Mouse (Mus musculus) kidney, postnatal 36 days (tissue): Measurements from ENCODE around the gene Galntl5.
"Not testable (repeated sequence)": the region's sequence is repeated elsewhere in the genome, so short reads cannot be mapped to it uniquely, and the experiment has no call there.

Source experiments
- DNase-seq, 2 experiments: peaks; one replicate each; pipeline ENCODE4 v3.0.0; 2021 to 2022; ENCODE audit warnings: mixed read lengths in 2 of 2

Galntl5 gene

DNA sequence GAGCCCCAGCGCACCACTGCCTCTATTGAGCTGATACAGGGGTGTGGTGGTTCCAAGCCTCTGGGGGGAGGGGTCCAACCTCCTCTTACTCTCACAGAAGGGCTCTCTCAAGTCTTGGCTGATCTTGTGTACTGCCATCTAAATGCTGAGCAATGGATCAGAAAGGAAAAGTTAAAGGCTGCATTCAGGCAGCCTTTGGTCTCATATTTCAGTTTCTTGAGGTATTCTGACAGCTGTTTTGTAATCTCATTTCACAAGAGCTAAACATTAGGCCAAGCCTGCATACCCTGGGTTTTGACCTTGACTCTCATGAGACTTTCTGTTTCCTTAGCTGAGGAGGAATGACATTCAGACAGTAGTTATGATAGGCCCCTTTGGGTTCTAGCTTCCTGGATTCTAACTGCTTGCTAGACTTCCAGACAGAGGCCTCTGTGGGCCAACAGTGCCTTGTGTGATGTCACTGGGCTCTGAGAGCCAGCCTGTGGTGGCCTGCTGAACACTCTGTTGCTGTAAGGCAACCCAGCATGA is at the start of gene Galntl5:
TSS of gene Galntl5 (plus strand) at position 457 of the 528 bp plus-strand sequence.
- peak; percentile 46 to 61 for DNase-seq

- peak; percentile 59 to 65 for DNase-seq
Observed at GRCm38 (mm10) chr5:25146705-25147104, 34.6 kb upstream of the Galntl5 start.

DNA sequence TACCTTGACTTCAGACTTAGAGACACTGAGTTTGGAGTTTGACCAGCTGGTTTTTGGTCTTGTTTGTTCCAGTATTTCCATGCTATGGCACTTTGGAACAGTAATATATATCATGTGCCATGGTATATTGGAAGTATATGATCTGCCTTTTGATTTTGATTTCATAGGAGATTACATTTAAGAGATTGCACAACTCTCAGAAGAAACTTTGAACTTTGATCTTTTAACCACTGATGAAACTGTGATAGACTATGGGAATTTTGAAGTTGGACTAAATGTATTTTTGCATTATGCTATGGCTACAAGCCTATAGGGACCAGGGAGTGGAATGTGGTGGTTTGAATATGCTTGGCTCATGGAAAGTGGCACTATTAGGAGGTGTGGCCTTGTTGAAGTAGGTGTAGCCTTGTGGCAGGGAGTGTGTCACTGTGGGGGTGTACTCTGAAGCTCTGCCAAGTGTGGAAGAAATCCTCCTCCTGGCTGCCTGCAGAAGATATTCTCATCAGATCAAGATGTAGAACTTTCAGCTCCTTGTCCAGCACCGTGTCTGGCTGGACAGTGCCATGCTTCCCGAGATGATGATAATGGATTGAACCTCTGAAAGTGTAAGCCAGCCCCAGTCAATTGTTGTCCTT is 31.8 kb upstream of the Galntl5 start:
- no peak for DNase-seq

DNA sequence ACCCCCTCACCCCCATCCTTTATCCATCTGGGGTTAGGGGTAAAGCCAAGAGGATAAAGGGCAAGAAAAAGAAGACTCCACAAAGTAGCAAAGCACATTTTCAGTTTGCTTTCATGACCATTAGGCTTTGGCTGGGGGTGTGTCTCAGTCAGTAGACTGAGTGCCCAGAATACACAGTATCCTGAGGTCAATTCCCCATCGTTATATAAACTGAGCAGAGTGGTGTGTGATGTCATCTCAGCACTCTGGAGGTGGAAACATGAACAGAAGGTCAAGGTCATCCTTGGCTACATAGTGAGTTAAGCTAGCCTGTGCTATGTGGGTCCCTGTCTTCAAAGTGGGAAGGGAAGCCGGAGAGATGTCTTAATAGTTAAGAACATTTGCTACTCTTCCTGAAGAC is 27.8 kb upstream of the Galntl5 start:
- DNase-seq, result no peak

DNA sequence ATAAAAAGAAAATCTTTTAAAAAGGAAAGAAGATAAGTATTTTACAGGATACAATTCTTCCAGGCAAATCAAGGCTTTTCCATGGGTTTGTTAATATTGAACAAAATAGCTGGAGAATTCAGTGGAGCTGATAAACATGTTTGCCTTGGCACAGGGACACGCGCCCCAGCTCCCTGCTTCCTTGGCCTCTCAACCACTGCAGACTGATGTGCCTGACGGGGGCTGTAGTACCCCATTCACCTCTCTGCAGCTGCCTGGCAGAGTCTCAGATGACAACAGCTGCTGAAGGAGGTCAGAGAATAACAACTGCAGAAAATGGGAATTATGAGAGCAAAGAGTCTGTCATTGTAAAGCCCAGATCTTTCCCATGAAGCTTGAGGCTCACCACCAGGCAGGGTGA is 27.3 kb upstream of the Galntl5 start:
- DNase-seq, result no peak

DNA sequence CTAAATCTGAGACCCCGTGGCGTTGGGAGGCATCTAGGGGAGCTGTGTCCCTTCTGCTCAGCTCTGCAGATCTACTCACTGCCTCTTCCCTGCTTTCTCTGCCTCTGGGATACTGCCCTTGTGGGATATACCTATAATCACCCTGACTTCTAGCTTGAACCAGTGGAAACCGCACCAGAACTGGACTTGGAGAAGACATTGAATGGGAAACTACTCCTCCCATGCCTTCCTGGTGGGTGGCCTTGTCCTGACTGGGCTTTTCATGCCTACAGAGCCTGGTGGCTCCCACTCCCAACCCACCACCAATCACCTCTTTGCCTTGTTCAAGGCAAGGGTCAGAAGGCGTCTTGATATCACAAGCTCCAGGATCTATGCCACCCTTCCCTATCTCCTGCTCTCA is 26.4 kb upstream of the Galntl5 start:
- no peak for DNase-seq

GRCm38 (mm10) chr5:25155351-25155750 is 25.9 kb upstream of the Galntl5 start:
- no peak for DNase-seq

DNA sequence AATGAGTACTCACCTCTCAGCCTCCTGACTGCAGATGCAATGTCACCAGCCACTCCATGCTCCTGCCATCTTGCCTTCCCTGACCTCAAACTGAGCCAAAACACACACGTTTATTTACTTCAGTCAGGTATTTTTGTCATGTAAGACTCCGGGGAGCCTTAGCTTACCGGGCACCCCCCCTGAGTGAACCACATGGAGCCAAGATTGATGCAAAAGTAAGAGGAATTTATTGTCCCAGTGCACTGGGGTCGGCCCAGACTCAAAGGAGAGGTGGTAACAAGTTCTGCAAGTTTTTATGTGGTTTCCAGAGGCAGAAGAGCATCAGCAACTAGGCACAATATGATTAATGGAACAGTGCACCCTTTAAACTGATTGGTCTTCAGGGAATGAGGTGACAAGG is 24.1 kb upstream of the Galntl5 start:
- DNase-seq, result no peak

DNA sequence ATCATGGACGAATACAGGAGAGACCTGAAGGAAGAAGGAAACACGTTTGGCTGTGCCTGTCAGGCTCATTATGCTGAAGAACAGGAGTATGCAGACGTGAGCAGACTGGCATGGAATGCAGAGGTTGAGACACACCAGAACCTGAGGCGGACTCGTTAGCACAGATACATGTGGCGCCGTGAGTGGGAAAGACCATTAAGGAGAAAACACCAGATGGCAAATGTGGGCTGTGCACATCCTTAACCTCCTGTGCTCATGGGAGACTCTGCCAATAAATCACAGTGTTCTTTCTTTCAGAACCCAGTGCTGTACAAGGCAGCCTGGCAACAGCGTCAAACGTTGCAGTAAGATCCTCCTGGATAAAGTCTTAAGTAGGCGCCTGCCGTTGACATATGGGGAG is 20.7 kb upstream of the Galntl5 start:
- DNase-seq, result no peak

DNA sequence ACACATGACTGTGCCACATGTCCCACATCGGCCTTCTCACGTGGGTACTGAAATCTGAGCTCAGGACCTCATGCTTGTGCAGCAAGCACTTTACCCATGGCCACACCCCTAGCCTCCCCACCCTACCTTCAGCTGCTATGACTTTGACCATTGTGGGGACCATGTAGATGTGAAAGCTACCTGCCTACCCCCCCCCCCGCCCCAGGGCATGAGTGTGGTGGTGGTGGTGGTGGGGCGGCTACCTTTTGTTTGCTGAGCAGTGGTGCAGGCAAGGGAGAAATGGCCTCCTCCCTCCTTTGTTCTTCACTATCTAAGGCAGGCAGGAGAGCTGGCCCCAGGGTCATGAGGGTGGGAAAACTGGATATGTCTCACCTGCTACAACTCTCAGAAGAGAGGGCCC is 18.3 kb upstream of the Galntl5 start:
- no peak for DNase-seq

GRCm38 (mm10) chr5:25163938-25164337 is 17.3 kb upstream of the Galntl5 start:
- peak; percentile 35 to 62 for DNase-seq

- no peak for DNase-seq
Observed at GRCm38 (mm10) chr5:25164341-25164740, 16.9 kb upstream of the Galntl5 start.

- no peak for DNase-seq
Observed at GRCm38 (mm10) chr5:25165102-25165788, 16.0 kb upstream of the Galntl5 start.

- DNase-seq, result peak; percentile 47 to 57
Observed at GRCm38 (mm10) chr5:25165789-25166135, 15.5 kb upstream of the Galntl5 start.

DNA sequence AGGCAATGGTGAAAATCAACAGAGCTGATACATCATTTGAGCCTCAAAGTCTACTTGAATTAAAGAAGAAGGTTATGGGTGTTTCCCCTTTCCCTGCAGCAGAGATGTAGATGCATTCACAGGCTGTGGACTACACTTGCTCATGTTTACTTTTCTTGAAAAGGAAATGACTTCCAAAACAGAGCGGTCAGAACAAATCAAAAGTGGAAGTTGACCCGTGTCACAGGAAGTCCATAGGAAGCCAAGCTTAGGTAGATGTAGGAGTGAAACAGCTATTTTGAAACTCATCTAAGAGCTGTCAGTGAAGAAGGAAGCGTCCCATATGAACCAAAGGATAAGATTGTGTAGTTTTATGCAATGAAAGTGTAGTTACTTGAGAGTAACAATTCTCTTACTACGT is 14.6 kb upstream of the Galntl5 start:
- DNase-seq, result no peak

- not testable (repeated sequence) for DNase-seq
Observed at GRCm38 (mm10) chr5:25177937-25178336, 3.3 kb upstream of the Galntl5 start.

- DNase-seq, result peak; percentile 54 to 61
Observed at GRCm38 (mm10) chr5:25178543-25178942, 2.7 kb upstream of the Galntl5 start.

GRCm38 (mm10) chr5:25179284-25179683 is 2.0 kb upstream of the Galntl5 start:
- peak; percentile 35 to 63 for DNase-seq

DNA sequence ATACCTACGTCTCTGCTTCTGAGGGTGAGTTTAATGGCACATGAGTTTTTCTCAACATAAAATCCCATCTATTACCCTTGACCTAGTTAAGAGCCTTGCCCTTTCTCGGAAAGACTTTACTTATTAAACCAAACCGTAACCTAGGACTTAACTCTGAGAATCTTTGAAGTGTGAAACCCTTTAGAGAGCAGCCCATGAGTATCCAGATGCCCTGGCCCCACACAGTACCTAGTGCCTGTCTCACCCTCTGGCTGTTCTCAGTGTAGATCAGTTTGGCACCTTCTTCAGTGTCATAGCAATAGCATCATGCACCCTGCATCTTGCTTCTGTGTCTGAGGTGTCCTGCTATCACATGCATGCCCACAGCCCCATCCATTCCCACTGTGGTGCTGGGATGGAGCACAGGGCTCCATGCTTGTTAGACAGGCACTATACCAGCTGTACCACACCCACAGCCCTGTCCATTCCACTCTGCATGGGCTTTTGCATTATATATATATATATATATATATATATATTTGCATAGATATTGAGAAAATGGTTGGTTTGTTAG is 1.2 kb upstream of the Galntl5 start:
- DNase-seq, result peak; percentile 54 to 72

DNA sequence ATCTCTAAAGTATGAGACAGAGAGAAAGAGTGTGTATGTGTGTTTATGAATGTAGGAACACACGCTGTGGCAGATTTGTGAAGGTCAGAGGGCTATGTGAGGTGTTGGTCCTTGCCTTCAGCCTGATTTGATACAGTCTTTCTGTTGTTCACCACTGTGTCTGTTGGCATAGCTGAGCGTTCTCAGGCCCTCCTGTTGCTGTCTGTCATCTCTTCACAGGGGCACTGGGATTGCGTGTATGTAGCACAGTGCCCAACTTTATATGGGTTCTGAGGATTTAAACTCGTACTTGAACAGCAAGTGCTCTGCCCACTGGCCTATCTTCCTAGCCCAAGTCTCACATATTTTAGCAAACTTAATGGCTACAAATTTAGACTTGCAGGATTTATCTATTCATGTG is 2.3 kb downstream of the Galntl5 start:
- DNase-seq, result no peak

DNA sequence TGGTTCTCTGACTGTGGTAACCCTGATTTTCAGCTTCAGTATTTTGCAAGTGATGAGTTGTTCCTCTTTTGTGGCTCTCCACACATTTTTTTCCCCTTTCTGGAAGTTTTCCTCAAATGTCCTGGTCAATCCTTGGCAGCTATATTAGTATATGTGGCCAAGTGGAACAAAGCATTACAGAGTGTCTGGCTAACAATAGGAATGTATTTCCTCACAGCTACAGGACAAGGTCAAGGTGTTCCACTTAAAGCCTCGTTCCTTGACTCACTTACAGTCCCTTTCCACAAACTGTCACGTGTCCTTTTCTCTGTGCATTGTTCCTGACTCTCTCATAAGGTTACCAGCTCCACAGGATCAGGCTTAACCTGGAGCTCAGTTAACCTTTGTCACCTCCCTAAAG is 3.3 kb downstream of the Galntl5 start:
- no peak for DNase-seq

DNA sequence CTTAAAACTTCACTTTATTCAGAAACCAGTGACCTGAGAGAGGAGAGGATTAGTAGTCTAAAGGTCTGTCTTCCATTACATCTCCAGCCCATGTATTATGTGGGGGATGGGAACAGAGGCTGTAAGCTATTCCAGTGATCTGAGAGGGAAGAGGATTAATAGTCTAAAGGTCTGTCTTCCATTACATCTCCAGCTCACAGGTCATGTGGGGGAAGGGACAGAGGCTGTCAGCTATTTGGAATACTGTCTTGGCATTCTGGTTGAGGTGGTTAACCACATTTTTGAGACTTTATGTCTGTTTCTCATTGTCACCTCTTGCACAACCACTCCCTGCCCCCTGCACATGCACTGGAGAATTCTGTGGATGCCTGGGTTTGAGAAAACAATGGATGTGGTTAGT is 6.5 kb downstream of the Galntl5 start:
- DNase-seq, result peak; percentile 62 to 73

DNA sequence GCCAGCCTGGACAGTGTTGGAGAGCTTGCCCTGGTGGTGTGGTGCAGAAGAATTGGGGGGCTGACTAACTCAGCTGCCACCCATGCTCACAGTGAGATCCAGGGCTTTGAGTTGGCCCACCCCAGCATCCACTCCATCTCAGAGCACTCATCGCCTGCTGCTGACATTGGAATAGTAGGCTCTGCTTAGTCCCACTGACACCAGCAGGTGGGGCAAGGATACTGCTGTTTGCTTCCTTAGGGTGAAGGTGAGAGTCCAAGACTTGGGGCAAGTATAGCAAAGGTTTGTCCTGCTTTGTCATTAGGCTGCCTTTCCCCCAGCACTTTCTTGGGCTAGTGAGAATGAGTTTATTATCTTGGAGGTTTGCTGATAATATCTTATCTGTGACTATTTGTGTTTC is 7.5 kb downstream of the Galntl5 start:
- DNase-seq, result peak; percentile 80 to 82

DNA sequence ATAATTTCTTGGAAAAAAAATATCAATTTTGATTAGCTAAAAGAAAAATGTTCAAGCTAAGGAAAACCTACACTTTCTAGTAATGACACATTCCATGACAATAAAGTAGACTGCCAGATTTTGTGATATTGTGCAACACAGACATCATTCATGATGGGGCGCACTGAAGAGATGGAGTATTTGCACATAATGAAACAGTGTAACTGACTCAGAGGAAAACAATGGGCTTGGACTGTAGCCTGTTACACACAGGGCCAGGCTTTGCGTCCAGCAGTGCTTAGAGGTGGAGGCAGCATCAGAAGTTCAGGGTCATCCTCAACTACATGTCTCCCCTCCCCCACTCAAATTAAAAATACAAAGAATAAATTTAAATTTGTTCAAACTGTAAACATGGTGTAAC is 9.3 kb downstream of the Galntl5 start:
- DNase-seq, result no peak
